Mouse (Mus musculus): Measurements from ENCODE around the gene Gm3327.
A peak's percentile ranks its signal among the peaks of the same experiment; 100 is the strongest.
"Not testable (repeated sequence)": the region's sequence is repeated elsewhere in the genome, so short reads cannot be mapped to it uniquely, and the experiment has no call there.

Gene Gm3327

GRCm38 (mm10) chr14:44123551-44123950, at the start of gene Gm3327:
Gene Gm3327 (plus strand): TSS chr14:44123851.
- DNase-seq (ENCODE audit: low read depth in 1 of 2, low spot score in 2 of 2), result not testable (repeated sequence)

- not testable (repeated sequence) for DNase-seq (ENCODE audit: low read depth in 1 of 2, low spot score in 2 of 2)
Observed at GRCm38 (mm10) chr14:44077785-44078341, 45.8 kb upstream of the Gm3327 start.

- DNase-seq (ENCODE audit: low read depth in 1 of 2, low spot score in 2 of 2), result not testable (repeated sequence)
Observed at GRCm38 (mm10) chr14:44086588-44086987, 37.1 kb upstream of the Gm3327 start.

GRCm38 (mm10) chr14:44087535-44087934, 36.1 kb upstream of the Gm3327 start:
- DNase-seq (ENCODE audit: low read depth in 1 of 2, low spot score in 2 of 2), result not testable (repeated sequence)

GRCm38 (mm10) chr14:44091524-44091923, 32.1 kb upstream of the Gm3327 start:
- peak in 1 of 2 experiments; percentile 27 for DNase-seq (ENCODE audit: low read depth in 1 of 2, low spot score in 2 of 2)

GRCm38 (mm10) chr14:44094445-44094844, 29.2 kb upstream of the Gm3327 start:
- DNase-seq (ENCODE audit: low read depth in 1 of 2, low spot score in 2 of 2), result not testable (repeated sequence)

- DNase-seq (ENCODE audit: low read depth in 1 of 2, low spot score in 2 of 2), result not testable (repeated sequence)
Observed at GRCm38 (mm10) chr14:44100030-44100429, 23.6 kb upstream of the Gm3327 start.

GRCm38 (mm10) chr14:44102354-44102753, 21.3 kb upstream of the Gm3327 start, which contains the start of gene Ear2:
Gene Ear2 (plus strand): TSS chr14:44102654.
- DNase-seq (ENCODE audit: low read depth in 1 of 2, low spot score in 2 of 2), result not testable (repeated sequence)

- DNase-seq (ENCODE audit: low read depth in 1 of 2, low spot score in 2 of 2), result no peak
Observed at GRCm38 (mm10) chr14:44110981-44111380, 12.7 kb upstream of the Gm3327 start.
